Mouse (Mus musculus): ENCODE data around the gene Rpn2. TPM values are rescaled to one million over a fixed set of nuclear protein-coding genes. Genes with fewer than 3 reads are reported as not detected.

The Rpn2 gene
- polyA plus RNA-seq, 1 experiment from 2014 or later: 391 TPM

GRCm38 (mm10) chr2:157283321-157283720, 4.5 kb downstream of the Rpn2 start:
- in situ Hi-C loops (cut with MboI; ENCODE audit: low pct_unique_long_range_greater_than_20kb): no loop called here
- ChIA-PET POLR2A (interaction anchor here (0.5 kb wide), 1 partner anchor 164 kb away, joined by 3 read pairs; no protein-coding TSS in a partner anchor), CTCF (no interaction called here)
- ATAC-seq: no peak
- no peaks in the 10 kb centered on the region for H3K27me3 ChIP-seq
- no peak for DNase-seq (ENCODE audit: low read depth, low spot score)
- TF ChIP-seq CTCF (IDR thresholded peaks at IDR 0.05): no peak

GRCm38 (mm10) chr2:157287542-157287941, 8.7 kb downstream of the Rpn2 start:
- no peak for DNase-seq (ENCODE audit: low read depth, low spot score)
- in situ Hi-C loops (cut with MboI; ENCODE audit: low pct_unique_long_range_greater_than_20kb): loop anchor here (5.0 kb wide), 2 partner anchors 50 to 285 kb away; partner anchors contain the start of gene Blcap
- CTCF ChIA-PET: interaction anchor here (0.7 to 1.6 kb wide), 7 partner anchors 9 to 83 kb away, joined by 3 to 6 read pairs (median 4); partner anchors contain the start of gene Rbl1
- TF ChIP-seq CTCF (IDR thresholded peaks at IDR 0.05): peak; percentile 78
- H3K27me3 ChIP-seq: no peaks in the 10 kb centered on the region
- POLR2A ChIA-PET: no interaction called here
- no peak for ATAC-seq

- CTCF ChIA-PET: no interaction called here
- ATAC-seq (no peak), DNase-seq (ENCODE audit: low read depth, low spot score) (no peak)
- in situ Hi-C loops (cut with MboI; ENCODE audit: low pct_unique_long_range_greater_than_20kb): loop anchor here (5.0 kb wide), 2 partner anchors 48 to 283 kb away; partner anchors contain the start of gene Blcap
- H3K27me3 ChIP-seq: no peaks in the 10 kb centered on the region
- TF ChIP-seq CTCF (IDR thresholded peaks at IDR 0.05): no peak
- POLR2A ChIA-PET: no interaction called here
Observed at GRCm38 (mm10) chr2:157288996-157289395, 10.2 kb downstream of the Rpn2 start.

GRCm38 (mm10) chr2:157292093-157292492, 13.3 kb downstream of the Rpn2 start:
- CTCF ChIA-PET: interaction anchor here (1.0 to 1.3 kb wide), 4 partner anchors 12 to 277 kb away, joined by 3 to 6 read pairs (median 3); no protein-coding TSS in a partner anchor
- ATAC-seq (no peak), DNase-seq (ENCODE audit: low read depth, low spot score) (no peak)
- POLR2A ChIA-PET: no interaction called here
- TF ChIP-seq CTCF (IDR thresholded peaks at IDR 0.05): peak; percentile 78
- in situ Hi-C loops (cut with MboI; ENCODE audit: low pct_unique_long_range_greater_than_20kb): no loop called here
- H3K27me3 ChIP-seq: no peaks in the 10 kb centered on the region

GRCm38 (mm10) chr2:157296105-157296689, 17.4 kb downstream of the Rpn2 start:
- H3K27me3 ChIP-seq: no peaks in the 10 kb centered on the region
- ATAC-seq (no peak), DNase-seq (ENCODE audit: low read depth, low spot score) (no peak)
- POLR2A ChIA-PET: no interaction called here
- CTCF ChIA-PET: interaction anchor here (1.3 to 1.7 kb wide), 6 partner anchors 8 to 45 kb away, joined by 3 to 7 read pairs (median 4); no protein-coding TSS in a partner anchor
- TF ChIP-seq CTCF (IDR thresholded peaks at IDR 0.05): no peak
- in situ Hi-C loops (cut with MboI; ENCODE audit: low pct_unique_long_range_greater_than_20kb): no loop called here

- no peaks in the 10 kb centered on the region for H3K27me3 ChIP-seq
- DNase-seq (ENCODE audit: low read depth, low spot score) (no peak), ATAC-seq (no peak)
- TF ChIP-seq CTCF (IDR thresholded peaks at IDR 0.05): no peak
- in situ Hi-C loops (cut with MboI; ENCODE audit: low pct_unique_long_range_greater_than_20kb): no loop called here
- CTCF ChIA-PET: interaction anchor here (1.5 to 1.9 kb wide), 2 partner anchors 12 to 38 kb away, joined by 5 read pairs; no protein-coding TSS in a partner anchor
- POLR2A ChIA-PET: no interaction called here
Observed at GRCm38 (mm10) chr2:157300051-157300450, 21.2 kb downstream of the Rpn2 start.

- ATAC-seq: no peak
- in situ Hi-C loops (cut with MboI; ENCODE audit: low pct_unique_long_range_greater_than_20kb): no loop called here
- ChIA-PET CTCF (interaction anchor here (1.4 kb wide), 1 partner anchor 10 kb away, joined by 3 read pairs; no protein-coding TSS in a partner anchor), POLR2A (interaction anchor here (0.7 kb wide), 1 partner anchor 16 kb away, joined by 3 read pairs; no protein-coding TSS in a partner anchor)
- no peak for TF ChIP-seq CTCF (IDR thresholded peaks at IDR 0.05)
- DNase-seq (ENCODE audit: low read depth, low spot score): no peak
- H3K27me3 ChIP-seq: no peaks in the 10 kb centered on the region
Observed at GRCm38 (mm10) chr2:157303096-157303495, 24.3 kb downstream of the Rpn2 start.

GRCm38 (mm10) chr2:157306091-157307032, 27.5 kb downstream of the Rpn2 start:
- in situ Hi-C loops (cut with MboI; ENCODE audit: low pct_unique_long_range_greater_than_20kb): no loop called here
- no peaks in the 10 kb centered on the region for H3K27me3 ChIP-seq
- CTCF ChIA-PET: interaction anchor here (0.9 kb wide), 1 partner anchor 9 kb away, joined by 3 read pairs; no protein-coding TSS in a partner anchor
- no peak for DNase-seq (ENCODE audit: low read depth, low spot score)
- TF ChIP-seq CTCF (IDR thresholded peaks at IDR 0.05): no peak
- no peak for ATAC-seq
- POLR2A ChIA-PET: no interaction called here

GRCm38 (mm10) chr2:157307715-157308265, 29.0 kb downstream of the Rpn2 start:
- ChIA-PET POLR2A (no interaction called here), CTCF (interaction anchor here (1.4 kb wide), 1 partner anchor 31 kb away, joined by 3 read pairs; no protein-coding TSS in a partner anchor)
- in situ Hi-C loops (cut with MboI; ENCODE audit: low pct_unique_long_range_greater_than_20kb): no loop called here
- ATAC-seq (no peak), DNase-seq (ENCODE audit: low read depth, low spot score) (no peak)
- no peaks in the 10 kb centered on the region for H3K27me3 ChIP-seq
- no peak for TF ChIP-seq CTCF (IDR thresholded peaks at IDR 0.05)

GRCm38 (mm10) chr2:157308273-157308917, 29.6 kb downstream of the Rpn2 start:
- TF ChIP-seq CTCF (IDR thresholded peaks at IDR 0.05): no peak
- DNase-seq (ENCODE audit: low read depth, low spot score) (no peak), ATAC-seq (no peak)
- H3K27me3 ChIP-seq: no peaks in the 10 kb centered on the region
- ChIA-PET POLR2A (no interaction called here), CTCF (interaction anchor here (1.4 kb wide), 1 partner anchor 30 kb away, joined by 3 read pairs; no protein-coding TSS in a partner anchor)
- in situ Hi-C loops (cut with MboI; ENCODE audit: low pct_unique_long_range_greater_than_20kb): no loop called here

Data from Patski (cell line).